In the genomic region with DNA sequence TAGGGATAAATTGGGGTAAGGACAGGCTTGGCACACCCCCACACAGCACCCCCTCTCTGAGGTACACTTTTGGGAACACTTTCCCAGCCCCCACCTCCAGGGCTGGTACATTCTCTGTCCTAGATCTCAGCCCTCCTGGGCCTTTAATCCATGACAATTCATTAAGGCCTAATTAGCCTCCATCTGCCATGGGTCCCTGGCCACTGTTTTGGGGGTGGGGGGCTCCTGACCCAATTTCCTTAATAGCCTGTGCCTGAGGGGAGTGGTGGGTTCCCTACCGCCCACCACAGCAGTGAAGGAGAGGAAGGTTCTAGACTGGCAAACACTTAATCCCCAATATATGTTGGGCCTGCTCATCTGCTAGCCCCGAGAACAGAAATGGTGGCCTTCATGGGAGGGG, we compare ENCODE assay signal across 16 mouse cellular contexts. TPM values are rescaled to one million over a fixed set of nuclear protein-coding genes. Genes with fewer than 3 reads are reported as not detected.
"Had no signal": no experiment of that assay in that cellular context is flagged by ENCODE, and none has a peak within 500 bp of the region (broad histone marks: within the 10 kb centered on the region; RNA-seq: fewer than 3 reads in every experiment).

No protein-coding gene starts in this region.

- H3K27ac ChIP-seq: liver, embryonic 15.5 days; midbrain, embryonic 10.5 days; neural tube, embryonic 15.5 days had no signal

- H3K4me2 ChIP-seq: liver, embryonic 11.5 days; liver, embryonic 15.5 days; neural tube, embryonic 15.5 days had no signal

- H3K36me3 ChIP-seq: liver, embryonic 15.5 days; midbrain, embryonic 10.5 days; neural tube, embryonic 15.5 days had no signal

- DNase-seq: kidney, postnatal 10 days; kidney, postnatal 4 days; lung, adult 2 months; lung, postnatal 36 days; midbrain, embryonic 14.5 days; right cerebral cortex, postnatal 4 days; spleen, adult 18-20 months; thymus, adult 18-20 months; thymus, postnatal 14 days had no signal

- H3K9ac ChIP-seq: liver, embryonic 15.5 days; neural tube, embryonic 15.5 days had no signal

- H3K9me3 ChIP-seq: liver, embryonic 15.5 days; midbrain, embryonic 10.5 days; neural tube, embryonic 15.5 days had no signal

- H3K4me3 ChIP-seq: liver, embryonic 15.5 days; midbrain, embryonic 10.5 days; myocyte had no signal

- ATAC-seq: lung, postnatal 0 days had no signal

RNA-seq across cellular contexts. Expression of gene Lingo3, which starts 2.2 kb away (rescaled TPM):
- total RNA-seq: megakaryocyte, adult 5-6 weeks had no signal
- polyA plus RNA-seq: liver, embryonic 15.5 days; lung, postnatal 0 days had no signal

RNA-seq across cellular contexts. Expression of gene Jsrp1, which starts 28.4 kb away (rescaled TPM):
- total RNA-seq: megakaryocyte, adult 5-6 weeks had no signal
